Comparison of ENCODE assay signal across 8 mouse cellular contexts in genomic region chr17:33909077-33909868, GRCm38 (mm10). TPM values are rescaled to one million over a fixed set of nuclear protein-coding genes. Genes with fewer than 3 reads are reported as not detected.
A peak's percentile ranks its signal among the peaks of the same experiment; 100 is the strongest.
DNase-seq lines count a peak whose midpoint lies in the region; ATAC-seq and TF ChIP-seq lines count a peak whose summit lies in the region.

Gene Daxx, plus strand, starts transcription at chr17:33909414.

- peak; percentile 94 for ATAC-seq in erythroid progenitor cell, adult 5-6 weeks (replicated peaks; ENCODE audit: low FRiP score, poor library complexity, severe bottlenecking)
- peak; percentile 95 for ATAC-seq in heart, embryonic 12.5 days (ENCODE audit: insufficient number of reproducible peaks, low FRiP score)
- ATAC-seq in kidney, postnatal 0 days (replicated peaks; ENCODE audit: low FRiP score, low read depth), result peak; percentile 97
- peak; percentile 96 for ATAC-seq in liver, embryonic 11.5 days (replicated peaks; ENCODE audit: low FRiP score)
- ATAC-seq in stomach, embryonic 14.5 days (ENCODE audit: insufficient number of reproducible peaks, insufficient read depth, low FRiP score, low read depth), result peak; percentile 97

- TF ChIP-seq CTCF in kidney, postnatal 0 days (IDR thresholded peaks at IDR 0.05; ENCODE audit: low read depth), result no peak

- H3K4me1 ChIP-seq in heart, embryonic 12.5 days (replicated peaks), result peaks cover 16% of the 10 kb centered on the region
- peaks cover 20% of the 10 kb centered on the region for H3K4me1 ChIP-seq in kidney, postnatal 0 days (replicated peaks; ENCODE audit: insufficient read depth, low read length)
- peaks cover 16% of the 10 kb centered on the region for H3K4me1 ChIP-seq in liver, embryonic 11.5 days (replicated peaks; ENCODE audit: control insufficient read depth, insufficient read depth, low read length)
- peaks cover 8% of the 10 kb centered on the region for H3K4me1 ChIP-seq in stomach, embryonic 14.5 days (ENCODE audit: control insufficient read depth, insufficient read depth, low read length)

- H3K4me2 ChIP-seq in heart, embryonic 12.5 days, result peak within 1 kb of the TSS; percentile 100
- peak within 1 kb of the TSS; percentile 97 for H3K4me2 ChIP-seq in kidney, postnatal 0 days (ENCODE audit: low read length)
- H3K4me2 ChIP-seq in liver, embryonic 11.5 days, result peak within 1 kb of the TSS; percentile 98
- H3K4me2 ChIP-seq in stomach, embryonic 14.5 days (replicated peaks; ENCODE audit: low read depth, low read length), result peak within 1 kb of the TSS; percentile 71

- peak within 1 kb of the TSS; percentile 94 for H3K9ac ChIP-seq in heart, embryonic 12.5 days
- H3K9ac ChIP-seq in kidney, postnatal 0 days (ENCODE audit: low read depth, low read length), result peak within 1 kb of the TSS; percentile 87
- peak within 1 kb of the TSS; percentile 96 for H3K9ac ChIP-seq in liver, embryonic 11.5 days (ENCODE audit: low read depth, low read length)
- peak within 1 kb of the TSS; percentile 89 for H3K9ac ChIP-seq in stomach, embryonic 14.5 days (replicated peaks; ENCODE audit: low read depth, low read length)

- H3K27me3 ChIP-seq in heart, embryonic 12.5 days (replicated peaks), result no peaks in the 10 kb centered on the region
- H3K27me3 ChIP-seq in kidney, postnatal 0 days (ENCODE audit: insufficient read depth, low read length), result no peaks in the 10 kb centered on the region
- no peaks in the 10 kb centered on the region for H3K27me3 ChIP-seq in liver, embryonic 11.5 days (replicated peaks; ENCODE audit: control insufficient read depth, insufficient read depth, low read length)
- H3K27me3 ChIP-seq in stomach, embryonic 14.5 days (ENCODE audit: control insufficient read depth, insufficient read depth, low read length), result no peaks in the 10 kb centered on the region

- peak; percentile 99 for DNase-seq in CD4-positive helper T cell, adult 2 months (ENCODE audit: low read depth, low spot score)
- peak; percentile 97 for DNase-seq in brain, embryonic 18.5 days (ENCODE audit: low read depth, low spot score)
- DNase-seq in kidney, postnatal 0 days (ENCODE audit: low spot score), result peak; percentile 98
- peak; percentile 96 for DNase-seq in liver, embryonic 11.5 days (ENCODE audit: low spot score)
- DNase-seq in naive thymus-derived CD4-positive, alpha-beta T cell, adult 2 months (ENCODE audit: low read depth), result peak; percentile 98

- peak within 1 kb of the TSS; percentile 92 for H3K27ac ChIP-seq in heart, embryonic 12.5 days (ENCODE audit: poor library complexity, severe bottlenecking)
- peak within 1 kb of the TSS; percentile 96 for H3K27ac ChIP-seq in kidney, postnatal 0 days
- H3K27ac ChIP-seq in liver, embryonic 11.5 days (ENCODE audit: low read depth, low read length), result peak within 1 kb of the TSS; percentile 94
- peak within 1 kb of the TSS; percentile 88 for H3K27ac ChIP-seq in stomach, embryonic 14.5 days (ENCODE audit: low read length)

- peaks cover 35% of the 10 kb centered on the region for H3K36me3 ChIP-seq in heart, embryonic 12.5 days
- peaks cover 28% of the 10 kb centered on the region for H3K36me3 ChIP-seq in kidney, postnatal 0 days (ENCODE audit: insufficient read depth, low read length)
- peaks cover 34% of the 10 kb centered on the region for H3K36me3 ChIP-seq in liver, embryonic 11.5 days (ENCODE audit: control insufficient read depth, insufficient read depth, low read length)
- peaks cover 32% of the 10 kb centered on the region for H3K36me3 ChIP-seq in stomach, embryonic 14.5 days (ENCODE audit: control insufficient read depth, insufficient read depth, low read length)

- H3K4me3 ChIP-seq in heart, embryonic 12.5 days, result peak within 1 kb of the TSS; percentile 94
- peak within 1 kb of the TSS; percentile 83 for H3K4me3 ChIP-seq in kidney, postnatal 0 days (replicated peaks; ENCODE audit: low read depth, low read length)
- H3K4me3 ChIP-seq in liver, embryonic 11.5 days (ENCODE audit: low read depth, low read length), result peak within 1 kb of the TSS; percentile 94
- H3K4me3 ChIP-seq in stomach, embryonic 14.5 days (ENCODE audit: low read depth, low read length), result peak within 1 kb of the TSS; percentile 95

- no peaks in the 10 kb centered on the region for H3K9me3 ChIP-seq in heart, embryonic 12.5 days (replicated peaks)
- no peaks in the 10 kb centered on the region for H3K9me3 ChIP-seq in kidney, postnatal 0 days (replicated peaks; ENCODE audit: low read length)
- no peaks in the 10 kb centered on the region for H3K9me3 ChIP-seq in liver, embryonic 11.5 days (ENCODE audit: control insufficient read depth, low read length)
- no peaks in the 10 kb centered on the region for H3K9me3 ChIP-seq in stomach, embryonic 14.5 days (ENCODE audit: control insufficient read depth, low read depth, low read length)

- under 1% methylated on average over 68 of the region's 68 CpGs for WGBS in heart, embryonic 12.5 days
- WGBS in kidney, postnatal 0 days, result under 1% methylated on average over 68 of the region's 68 CpGs
- WGBS in liver, embryonic 11.5 days, result under 1% methylated on average over 68 of the region's 68 CpGs
- under 1% methylated on average over 68 of the region's 68 CpGs for whole genome bisulfite sequencing in stomach, embryonic 14.5 days

RNA-seq across cellular contexts. Expression of gene Daxx, which starts in this region (rescaled TPM):
- total RNA-seq in erythroid progenitor cell, adult 5-6 weeks (2015; ENCODE audit: low replicate concordance), result 18.0 and 23.9 TPM in 2 replicates
- total RNA-seq in erythroid progenitor cell, adult 5-6 weeks (2017; ENCODE audit: low replicate concordance), result 23.4 and 29.3 TPM in 2 replicates
- 36.8 and 39.0 TPM in 2 replicates for polyA plus RNA-seq in heart, embryonic 12.5 days (2016; fragmentation: Nextera tagmentation; extraction: Ambion mirVana)
- polyA plus RNA-seq in kidney, postnatal 0 days (2015; fragmentation: Nextera tagmentation; extraction: Ambion mirVana), result 33.4 and 39.5 TPM in 2 replicates
- polyA plus RNA-seq in liver, embryonic 11.5 days (2014; fragmentation: Nextera tagmentation; extraction: Ambion mirVana), result 46.9 and 52.9 TPM in 2 replicates
- 39.2 and 44.6 TPM in 2 replicates for polyA plus RNA-seq in stomach, embryonic 14.5 days (2014; fragmentation: Nextera tagmentation; extraction: Ambion mirVana)

Comparison
In these comparisons a context has a peak if more than half of its experiments do, and no peak if none do; other contexts are left out.
1. Peak in every context shown above with its lines: DNase-seq, ATAC-seq, H3K4me3 ChIP-seq and H3K27ac ChIP-seq.